Mouse (Mus musculus) megakaryocyte, embryonic 14.5 days (primary cell): Measurements from ENCODE around the gene Tox4.

ENCODE experiments used
- FLI1 ChIP-seq: IDR thresholded peaks from 2 replicates; pipeline ENCODE4 v1.6.1; 2012; ENCODE audit warnings: low read length, inconsistent platforms, mixed read lengths
- GATA1 ChIP-seq: IDR thresholded peaks from 3 replicates; pipeline ENCODE4 v1.6.1; 2012; ENCODE audit warnings: mixed read lengths, low read length, inconsistent platforms, borderline replicate concordance

- no peak for TF ChIP-seq FLI1
- no peak for TF ChIP-seq GATA1
Observed at GRCm38 (mm10) chr14:52315283-52315780, 36.4 kb downstream of the Tox4 start.
